Mouse (Mus musculus) heart, embryonic 15.5 days (tissue): ENCODE measurements around the gene Nucb1. TPM values are rescaled to one million over a fixed set of nuclear protein-coding genes. Genes with fewer than 3 reads are reported as not detected.
A peak's percentile ranks its signal among the peaks of the same experiment; 100 is the strongest.
"Not testable (repeated sequence)": the region's sequence is repeated elsewhere in the genome, so short reads cannot be mapped to it uniquely, and the experiment has no call there.

Experiments used
- ATAC-seq: fragments of 200-750 bp; cut with Nextera tagmentation; replicated peaks from 2 replicates; pipeline ENCODE4 v1.8.0; 2017; ENCODE audit warnings: low read depth, moderate TSS enrichment; ENCODE audit not compliant: insufficient number of reproducible peaks, insufficient read depth, low FRiP score
- H3K27ac ChIP-seq: fragments of 300-500 bp; sonication (generic); 2 replicates; pipeline ENCODE4 v1.5.1; 2015; ENCODE audit warnings: mild to moderate bottlenecking, inconsistent platforms
- H3K27me3 ChIP-seq: fragments of 300-500 bp; sonication (generic); 2 replicates; pipeline ENCODE4 v1.6.1; 2015; ENCODE audit warnings: inconsistent platforms
- H3K36me3 ChIP-seq: fragments of 300-500 bp; sonication (generic); 2 replicates; pipeline ENCODE4 v1.6.1; 2015; ENCODE audit warnings: mild to moderate bottlenecking, inconsistent platforms
- H3K4me1 ChIP-seq: fragments of 300-500 bp; sonication (generic); replicated peaks from 2 replicates; pipeline ENCODE4 v1.6.1; 2015; ENCODE audit warnings: inconsistent platforms
- H3K4me2 ChIP-seq: fragments of 300-500 bp; sonication (generic); 2 replicates; pipeline ENCODE4 v1.6.1; 2015; ENCODE audit warnings: inconsistent platforms, mild to moderate bottlenecking, moderate library complexity
- H3K4me3 ChIP-seq: fragments of 300-500 bp; sonication (generic); 2 replicates; pipeline ENCODE4 v1.5.1; 2015; ENCODE audit warnings: mild to moderate bottlenecking, inconsistent platforms
- H3K9ac ChIP-seq: fragments of 300-500 bp; sonication (generic); 2 replicates; pipeline ENCODE4 v1.6.1; 2015; ENCODE audit warnings: mild to moderate bottlenecking, inconsistent platforms
- H3K9me3 ChIP-seq: fragments of 300-500 bp; sonication (generic); replicated peaks from 2 replicates; pipeline ENCODE4 v1.6.1; 2016; ENCODE audit warnings: inconsistent platforms
- WGBS: fragments of 180-500 bp; shearing (Covaris S2); methylation state at CpG from one replicate; pipeline ENCODE4 v1.1.7; 2015; ENCODE audit warnings: mixed read lengths; 5-methylcytosine and 5-hydroxymethylcytosine counted together
- polyA plus RNA-seq: library from polyadenylated mRNA; unstranded; fragments of >200 nt; fragmentation: Nextera tagmentation; extraction: Ambion mirVana; gene quantifications from 2 replicates; pipeline ENCODE4 v1.2.1, GENCODE M21; 2015

The Nucb1 gene
- polyA plus RNA-seq, 1 experiment from 2014 or later, result 144 TPM

DNA sequence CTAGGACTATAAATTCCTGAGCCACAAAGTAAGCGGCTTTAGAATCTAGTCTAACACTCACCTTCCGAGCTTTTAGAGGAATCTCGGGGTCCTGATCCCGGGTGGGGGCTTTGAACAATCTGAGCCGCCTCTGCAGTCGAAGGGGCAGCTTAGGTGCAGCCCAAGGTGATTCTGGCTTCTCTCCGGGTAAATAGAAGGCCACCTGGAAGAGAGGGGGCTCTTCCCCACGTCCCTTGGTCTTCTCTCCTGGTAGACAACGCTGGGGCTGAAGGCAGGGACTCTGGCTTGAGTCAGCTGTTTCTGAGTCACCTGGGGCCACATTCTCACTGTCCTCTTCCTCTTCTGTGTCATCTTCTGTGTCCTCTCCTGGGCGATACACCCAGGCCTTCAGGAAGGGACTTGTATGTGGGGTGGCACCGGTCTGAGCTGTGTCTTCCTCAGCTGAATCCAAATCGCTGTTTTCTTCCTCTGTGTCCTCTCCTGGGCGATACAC is 13.5 kb upstream of the Nucb1 start:
- no peak for ATAC-seq
- Histone ChIP-seq H3K4me2 (peak overlapping the region; percentile 67), H3K9me3 (no peaks in the 10 kb centered on the region), H3K9ac (peak overlapping the region; percentile 21), H3K4me3 (peak overlapping the region; percentile 70), H3K4me1 (peaks cover 33% of the 10 kb centered on the region), H3K27me3 (no peaks in the 10 kb centered on the region), H3K36me3 (peaks cover 17% of the 10 kb centered on the region), H3K27ac (no peak overlapping the region)
- WGBS, result 74% methylated on average over 13 of the region's 13 CpGs

DNA sequence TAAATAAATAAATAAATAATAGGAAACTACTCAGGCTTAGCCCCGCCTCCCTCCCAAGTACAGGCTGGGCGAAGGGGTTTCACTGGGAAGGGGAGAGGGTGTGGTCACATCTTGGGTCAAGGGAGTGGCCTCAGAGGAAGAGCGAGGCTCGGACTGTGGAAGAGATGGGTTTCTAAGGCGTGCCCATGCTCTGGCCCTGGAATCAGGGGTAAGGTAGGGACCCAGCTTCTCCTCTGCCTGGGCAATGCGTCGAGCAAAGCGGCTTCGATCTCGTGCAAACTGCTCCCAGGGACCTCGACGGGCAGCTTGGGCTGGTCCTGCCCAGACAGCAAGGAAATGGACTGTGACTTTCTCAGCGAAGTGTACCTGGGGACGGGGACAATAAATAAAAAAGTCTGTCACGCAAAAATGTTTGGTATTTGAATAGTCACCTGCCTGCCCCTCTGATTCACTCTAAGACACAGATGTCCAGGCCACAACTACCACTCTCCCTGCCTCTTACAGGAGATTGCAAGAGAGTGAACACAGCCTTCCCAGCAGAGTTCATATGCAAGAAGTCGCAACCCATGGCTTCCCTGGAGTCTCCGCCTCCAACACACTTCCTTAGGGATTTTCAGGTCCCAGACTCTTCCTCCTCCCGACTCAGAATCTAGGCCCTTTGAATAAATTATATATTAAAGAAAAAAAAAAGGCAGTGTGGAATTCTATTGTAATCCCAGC is 12.9 kb upstream of the Nucb1 start:
- no peaks in the 10 kb centered on the region for H3K27me3 ChIP-seq
- H3K4me3 ChIP-seq, result peak overlapping the region; percentile 70
- no peak overlapping the region for H3K27ac ChIP-seq
- no peaks in the 10 kb centered on the region for H3K9me3 ChIP-seq
- peaks cover 33% of the 10 kb centered on the region for H3K4me1 ChIP-seq
- peak overlapping the region; percentile 67 for H3K4me2 ChIP-seq
- WGBS, result 73% methylated on average over 18 of the region's 18 CpGs
- H3K9ac ChIP-seq, result peak overlapping the region; percentile 21
- ATAC-seq, result no peak
- H3K36me3 ChIP-seq, result peaks cover 17% of the 10 kb centered on the region

DNA sequence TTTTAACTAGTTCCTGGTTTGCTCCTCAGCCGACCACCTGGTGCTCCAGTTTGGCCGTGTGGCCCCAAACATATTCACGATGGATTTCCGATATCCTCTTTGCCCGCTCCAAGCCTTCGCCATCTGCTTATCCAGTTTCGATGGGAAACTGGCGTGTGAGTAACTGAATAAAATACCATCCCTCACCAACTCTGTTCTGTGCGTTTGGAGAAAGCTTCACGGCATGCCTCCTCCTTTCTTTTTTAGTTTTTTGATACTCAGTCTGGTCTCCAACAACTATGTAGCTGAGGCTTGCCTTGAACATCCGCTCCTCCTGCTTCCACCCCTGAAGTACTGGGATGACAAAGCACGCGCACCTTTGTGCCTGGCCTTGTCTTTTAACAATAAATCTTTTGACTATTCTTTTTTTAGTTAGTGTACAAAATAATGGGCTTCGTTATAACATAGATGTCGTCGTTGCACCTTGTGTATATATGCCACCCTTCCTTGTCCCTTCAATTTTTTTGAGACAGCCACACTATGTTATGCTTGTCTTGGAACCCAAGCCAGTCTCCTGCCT is 12.1 kb upstream of the Nucb1 start:
- 51% methylated on average over 16 of the region's 16 CpGs for WGBS
- Histone ChIP-seq H3K4me1 (peaks cover 33% of the 10 kb centered on the region), H3K27ac (peak overlapping the region; percentile 90; the same call in 1 of the 2 replicates), H3K9ac (peak overlapping the region; percentile 63; the same call in 1 of the 2 replicates), H3K36me3 (peaks cover 17% of the 10 kb centered on the region), H3K27me3 (no peaks in the 10 kb centered on the region), H3K9me3 (no peaks in the 10 kb centered on the region), H3K4me3 (peak overlapping the region; percentile 70), H3K4me2 (peak overlapping the region; percentile 67)
- ATAC-seq, result no peak

DNA sequence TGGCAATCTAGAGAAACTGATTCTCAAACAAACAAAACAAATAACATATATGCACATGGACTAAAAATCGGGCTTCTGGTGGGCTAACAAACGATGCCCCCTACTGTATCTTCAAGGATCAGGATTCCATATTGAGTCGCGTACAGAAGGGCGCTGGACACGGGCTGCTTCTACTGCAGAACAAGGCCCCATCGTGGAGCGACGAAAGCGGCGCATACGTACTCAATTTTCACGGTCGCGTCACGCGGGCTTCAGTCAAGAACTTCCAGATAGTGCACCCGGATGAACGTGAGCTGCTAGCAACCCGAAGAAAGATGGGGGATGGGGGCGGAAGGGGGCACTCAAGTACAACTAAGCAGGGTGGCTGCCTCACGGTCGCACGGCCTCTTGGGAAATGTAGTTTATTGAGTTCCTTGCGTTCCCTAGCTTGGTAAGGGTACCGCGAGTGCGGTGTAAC is 11.6 kb upstream of the Nucb1 start:
- peak; percentile 51 for ATAC-seq
- peaks cover 33% of the 10 kb centered on the region for H3K4me1 ChIP-seq
- peaks cover 17% of the 10 kb centered on the region for H3K36me3 ChIP-seq
- no peaks in the 10 kb centered on the region for H3K9me3 ChIP-seq
- peak overlapping the region; percentile 67 for H3K4me2 ChIP-seq
- no peaks in the 10 kb centered on the region for H3K27me3 ChIP-seq
- peak overlapping the region; percentile 90 for H3K27ac ChIP-seq
- peak overlapping the region; percentile 63 for H3K9ac ChIP-seq
- peak overlapping the region; percentile 70 for H3K4me3 ChIP-seq
- 2% methylated on average over 28 of the region's 28 CpGs for WGBS

DNA sequence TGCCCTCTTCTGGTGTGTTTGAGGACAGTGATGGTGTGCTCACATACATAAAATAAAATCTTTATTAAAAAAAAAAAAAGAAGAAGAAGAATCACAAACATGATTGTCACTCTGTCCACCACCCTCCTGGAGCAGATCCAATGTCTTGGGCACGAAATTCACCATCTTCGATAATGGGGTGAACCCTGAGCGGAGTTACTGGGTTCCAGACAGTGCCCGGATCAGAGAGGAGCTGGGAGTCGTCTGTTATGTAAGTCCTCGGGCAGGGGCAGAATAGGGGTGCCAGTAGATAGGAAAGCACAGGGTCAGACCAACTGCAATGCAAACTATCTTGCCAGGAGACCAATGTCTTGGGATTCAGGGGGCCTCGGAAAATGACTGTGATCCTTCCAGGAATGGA is 10.4 kb upstream of the Nucb1 start:
- ATAC-seq, result no peak
- H3K4me3 ChIP-seq, result no peak overlapping the region
- H3K9me3 ChIP-seq, result no peaks in the 10 kb centered on the region
- H3K36me3 ChIP-seq, result peaks cover 17% of the 10 kb centered on the region
- no peak overlapping the region for H3K4me2 ChIP-seq
- no peak overlapping the region for H3K27ac ChIP-seq
- no peak overlapping the region for H3K9ac ChIP-seq
- no peaks in the 10 kb centered on the region for H3K27me3 ChIP-seq
- WGBS, result 88% methylated on average over 7 of the region's 7 CpGs
- H3K4me1 ChIP-seq, result peaks cover 36% of the 10 kb centered on the region

DNA sequence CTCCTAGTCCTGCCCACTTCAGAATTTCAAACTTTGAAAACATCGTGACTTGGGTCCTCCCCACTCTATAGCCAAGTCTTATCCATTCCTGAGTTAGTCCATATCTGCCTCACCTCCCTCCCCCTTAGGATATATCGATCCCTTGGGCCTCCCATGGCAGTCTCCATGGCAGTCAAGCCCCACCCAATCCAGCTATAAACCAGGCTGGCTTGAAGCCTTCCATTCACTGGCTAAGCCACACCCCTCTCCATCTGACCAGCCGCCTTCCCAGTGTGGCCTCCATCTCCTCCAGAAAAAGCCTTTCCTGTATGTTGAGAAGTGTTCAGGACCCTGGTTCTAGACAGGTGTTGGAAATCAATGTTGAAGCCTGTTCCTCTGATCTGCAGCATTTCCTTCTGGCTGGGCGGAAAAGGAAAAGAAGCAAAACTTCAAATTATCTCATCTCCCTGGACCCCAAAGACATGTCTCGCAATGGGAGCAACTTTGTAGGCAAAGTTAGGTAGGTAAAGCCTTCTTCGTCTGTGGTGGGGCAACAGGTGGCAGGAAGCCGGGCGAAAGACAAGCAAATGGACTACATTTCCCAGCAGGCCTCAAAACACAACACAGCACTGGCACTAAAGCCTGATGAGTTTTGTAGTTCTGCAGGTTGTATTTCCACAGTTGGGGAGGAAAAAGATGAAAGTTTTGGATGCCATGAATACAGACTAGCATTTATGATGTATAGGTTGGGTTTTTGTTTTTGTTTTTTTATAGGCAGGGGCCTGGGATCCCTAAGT is 9.3 kb upstream of the Nucb1 start:
- Histone ChIP-seq H3K9ac (no peak overlapping the region), H3K4me3 (no peak overlapping the region), H3K27me3 (no peaks in the 10 kb centered on the region), H3K4me1 (peaks cover 31% of the 10 kb centered on the region), H3K36me3 (peaks cover 17% of the 10 kb centered on the region), H3K27ac (no peak overlapping the region), H3K9me3 (no peaks in the 10 kb centered on the region), H3K4me2 (no peak overlapping the region)
- 69% methylated on average over 8 of the region's 8 CpGs for WGBS
- ATAC-seq, result no peak

DNA sequence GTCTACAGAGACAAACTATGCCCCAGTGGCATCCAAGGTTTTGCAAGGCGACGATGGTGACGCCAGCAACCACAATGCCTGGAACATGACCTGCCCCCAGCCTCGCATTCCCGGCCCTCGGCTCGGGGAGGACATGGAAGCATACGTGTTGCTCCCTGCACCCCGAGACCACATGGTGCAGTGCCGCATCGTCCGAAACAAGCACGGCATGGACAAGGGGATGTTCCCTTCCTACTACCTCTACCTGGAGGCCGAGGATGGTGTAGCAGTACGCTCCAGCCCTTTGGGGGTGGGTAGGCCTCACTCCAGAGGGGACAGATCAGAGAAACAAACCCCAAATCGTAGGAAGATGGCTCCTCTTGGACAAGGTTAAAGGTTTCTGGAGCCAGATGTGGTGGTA is 8.4 kb upstream of the Nucb1 start:
- no peak for ATAC-seq
- 91% methylated on average over 16 of the region's 16 CpGs for WGBS
- Histone ChIP-seq H3K27ac (no peak overlapping the region), H3K27me3 (no peaks in the 10 kb centered on the region), H3K9ac (no peak overlapping the region), H3K4me2 (no peak overlapping the region), H3K9me3 (no peaks in the 10 kb centered on the region), H3K4me3 (no peak overlapping the region), H3K36me3 (peaks cover 14% of the 10 kb centered on the region), H3K4me1 (peaks cover 24% of the 10 kb centered on the region)

DNA sequence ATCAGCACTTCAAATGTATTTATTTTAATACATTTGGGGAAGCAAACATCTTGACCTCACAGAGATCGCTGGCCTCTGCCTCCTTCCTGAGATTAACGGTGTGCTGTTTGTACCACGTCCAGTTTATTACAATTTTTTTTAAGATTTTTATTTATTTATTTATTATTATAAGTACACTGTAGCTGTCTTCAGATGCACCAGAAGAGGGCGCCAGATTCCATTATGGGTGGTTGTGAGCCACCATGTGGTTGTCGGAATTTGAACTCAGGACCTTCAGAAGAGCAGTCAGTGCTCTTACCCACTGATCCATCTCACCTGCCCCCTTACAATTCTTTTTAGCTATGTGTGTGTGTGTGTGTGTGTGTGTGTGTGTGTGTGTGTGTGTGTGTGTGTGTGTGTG is 6.6 kb upstream of the Nucb1 start:
- not testable (repeated sequence) for H3K4me1 ChIP-seq, H3K4me2 ChIP-seq, H3K27ac ChIP-seq, ATAC-seq, H3K9ac ChIP-seq, H3K9me3 ChIP-seq, H3K36me3 ChIP-seq, H3K4me3 ChIP-seq, H3K27me3 ChIP-seq
- 65% methylated on average over 5 of the region's 5 CpGs for WGBS

DNA sequence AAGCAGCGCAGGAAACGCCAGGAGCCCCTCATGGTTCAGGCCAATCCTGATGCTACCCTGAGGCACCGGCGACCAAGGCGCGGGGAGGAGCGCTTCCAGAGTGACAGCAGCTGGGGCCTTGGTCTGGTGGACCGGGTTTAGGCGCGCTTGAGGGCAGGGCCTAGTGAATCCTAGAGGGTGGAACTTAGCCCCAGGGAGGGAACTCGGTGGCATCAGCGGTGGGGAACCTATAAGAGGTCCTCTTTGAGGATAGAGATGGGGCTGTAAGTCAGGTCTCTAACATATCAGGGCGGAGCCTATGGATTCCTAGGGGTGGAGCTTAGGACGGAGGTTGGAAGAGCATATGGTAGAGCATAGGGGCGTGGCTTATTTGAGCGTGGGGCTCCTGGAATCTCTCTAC is 5.2 kb upstream of the Nucb1 start:
- 17% methylated on average over 16 of the region's 16 CpGs for WGBS
- Histone ChIP-seq H3K36me3 (no peaks in the 10 kb centered on the region), H3K4me2 (peak overlapping the region; percentile 30; the same call in 1 of the 2 replicates), H3K27me3 (no peaks in the 10 kb centered on the region), H3K27ac (no peak overlapping the region), H3K9ac (no peak overlapping the region), H3K4me1 (peaks cover 7% of the 10 kb centered on the region), H3K4me3 (no peak overlapping the region), H3K9me3 (no peaks in the 10 kb centered on the region)
- peak; percentile 51; the same call in 1 of the 2 replicates for ATAC-seq

DNA sequence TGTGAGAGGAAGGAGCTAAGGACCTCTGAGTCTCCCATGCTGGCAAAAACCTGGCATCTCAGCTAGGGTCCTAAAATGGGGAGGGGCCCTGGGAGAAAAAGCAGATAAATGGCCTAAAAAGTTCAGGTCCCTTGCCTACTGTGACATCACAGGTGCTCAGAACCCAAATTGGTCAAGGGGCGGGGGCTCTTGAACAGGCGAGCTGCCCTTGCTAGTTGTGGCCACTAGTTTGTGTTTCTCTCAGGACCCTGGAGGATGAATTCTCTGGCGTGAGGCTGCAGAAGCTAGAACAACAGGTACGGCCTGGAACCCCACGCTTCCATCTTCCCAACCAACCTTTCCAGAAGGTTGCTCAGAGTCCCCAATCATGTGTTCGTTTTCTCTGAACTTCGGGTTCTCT is 4.2 kb upstream of the Nucb1 start:
- Histone ChIP-seq H3K36me3 (no peaks in the 10 kb centered on the region), H3K4me3 (no peak overlapping the region), H3K27ac (no peak overlapping the region), H3K9me3 (no peaks in the 10 kb centered on the region), H3K4me2 (no peak overlapping the region), H3K9ac (no peak overlapping the region), H3K27me3 (no peaks in the 10 kb centered on the region), H3K4me1 (peaks cover 11% of the 10 kb centered on the region)
- ATAC-seq, result no peak
- 80% methylated on average over 7 of the region's 7 CpGs for WGBS

DNA sequence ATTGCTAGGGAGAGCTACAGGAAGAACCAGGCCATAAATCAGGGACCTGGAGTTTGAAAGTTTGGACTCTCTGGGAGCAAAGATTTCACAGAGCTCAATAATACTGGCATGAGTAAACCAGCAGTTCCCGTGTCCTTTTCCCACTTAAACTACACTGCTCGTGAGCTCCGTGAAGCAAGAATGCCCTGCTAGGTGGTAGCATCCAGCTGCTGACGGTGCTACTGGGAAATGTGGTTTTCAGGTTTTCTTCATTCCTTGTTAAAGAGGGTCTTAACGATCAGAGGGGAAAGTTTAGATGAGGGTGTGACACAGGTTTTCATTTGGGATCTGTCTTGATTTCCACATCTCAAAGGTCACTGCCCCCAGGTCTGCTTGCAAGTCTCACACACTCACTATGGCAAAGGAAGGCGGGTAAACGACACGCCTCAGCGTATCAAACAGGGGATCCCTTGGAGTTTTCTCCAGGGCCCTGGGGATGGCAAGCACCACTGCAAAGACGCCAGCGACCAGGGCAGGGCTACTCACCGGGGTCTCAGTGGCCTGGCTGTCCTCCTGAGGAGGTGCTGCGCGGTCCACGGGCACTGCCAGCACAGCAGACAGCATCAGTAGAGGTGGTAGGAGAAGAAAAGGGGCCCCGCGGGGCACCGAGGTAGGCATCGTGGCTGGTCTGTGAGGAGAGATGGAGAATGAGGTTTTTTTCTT is 874 bp downstream of the Nucb1 start:
- H3K4me2 ChIP-seq, result peak overlapping the region; percentile 85
- ATAC-seq, result no peak; the same call in 1 of the 2 replicates
- WGBS, result 30% methylated on average over 19 of the region's 19 CpGs
- H3K4me3 ChIP-seq, result peak overlapping the region; percentile 79
- H3K9ac ChIP-seq, result peak overlapping the region; percentile 79
- peaks cover 9% of the 10 kb centered on the region; the same call in 1 of the 2 replicates for H3K36me3 ChIP-seq
- H3K27me3 ChIP-seq, result no peaks in the 10 kb centered on the region
- H3K9me3 ChIP-seq, result no peaks in the 10 kb centered on the region
- peak overlapping the region; percentile 90 for H3K27ac ChIP-seq
- peaks cover 19% of the 10 kb centered on the region for H3K4me1 ChIP-seq
